Mouse (Mus musculus) intestine, postnatal 0 days (tissue): ENCODE data around the gene Zswim5. TPM values are rescaled to one million over a fixed set of nuclear protein-coding genes. Genes with fewer than 3 reads are reported as not detected.

Experiments
- ATAC-seq: fragments of 200-750 bp; cut with Nextera tagmentation; 2 replicates; pipeline ENCODE4 v1.8.0; 2017; ENCODE audit warnings: mild to moderate bottlenecking, moderate TSS enrichment, moderate library complexity
- H3K27ac ChIP-seq: fragments of 300-500 bp; sonication (generic); 2 replicates; pipeline ENCODE4 v1.5.1; 2014; ENCODE audit warnings: mild to moderate bottlenecking, low read depth, low read length, moderate library complexity
- H3K27me3 ChIP-seq: fragments of 300-500 bp; sonication (generic); replicated peaks from 2 replicates; pipeline ENCODE4 v1.6.1; 2014; ENCODE audit warnings: low read length, mixed read lengths; ENCODE audit not compliant: control insufficient read depth, insufficient read depth
- H3K36me3 ChIP-seq: fragments of 300-500 bp; sonication (generic); 2 replicates; pipeline ENCODE4 v1.6.1; 2014; ENCODE audit warnings: mild to moderate bottlenecking, moderate library complexity; ENCODE audit not compliant: control insufficient read depth, insufficient read depth
- H3K4me1 ChIP-seq: fragments of 300-500 bp; sonication (generic); replicated peaks from 2 replicates; pipeline ENCODE4 v1.6.1; 2014; ENCODE audit warnings: antibody characterized with exemption, low read length, mixed read lengths; ENCODE audit not compliant: control insufficient read depth, insufficient read depth
- H3K4me2 ChIP-seq: fragments of 300-500 bp; sonication (generic); replicated peaks from 2 replicates; pipeline ENCODE4 v1.6.1; 2014; ENCODE audit warnings: low read depth, mild to moderate bottlenecking, moderate library complexity
- H3K4me3 ChIP-seq: fragments of 300-500 bp; sonication (generic); 2 replicates; pipeline ENCODE4 v1.5.1; 2014; ENCODE audit warnings: low read depth, low read length
- H3K9ac ChIP-seq: fragments of 300-500 bp; sonication (generic); 2 replicates; pipeline ENCODE4 v1.6.1; 2014; ENCODE audit warnings: mild to moderate bottlenecking, low read depth, low read length
- H3K9me3 ChIP-seq: fragments of 300-500 bp; sonication (generic); 2 replicates; pipeline ENCODE4 v1.6.1; 2016; ENCODE audit warnings: mixed run types; ENCODE audit not compliant: control insufficient read depth
- CTCF ChIP-seq: sonication (generic); IDR thresholded peaks from 2 replicates; pipeline ENCODE4 v1.5.1; 2016; ENCODE audit warnings: low read depth, mild to moderate bottlenecking, control low read depth, antibody characterized with exemption, moderate library complexity
- WGBS: fragments of 180-500 bp; shearing (Covaris S2); extraction: QIAGEN DNeasy Blood & Tissue Kit; methylation state at CpG from one replicate; pipeline ENCODE4 v1.1.7; 2014; 5-methylcytosine and 5-hydroxymethylcytosine counted together
- polyA plus RNA-seq: library from polyadenylated mRNA; unstranded; fragments of >200 nt; fragmentation: Nextera tagmentation; extraction: Ambion mirVana; gene quantifications from 2 replicates; pipeline ENCODE4 v1.2.1, GENCODE M21; 2015

Gene Zswim5
- polyA plus RNA-seq, 1 experiment from 2014 or later: 1.9 TPM

DNA sequence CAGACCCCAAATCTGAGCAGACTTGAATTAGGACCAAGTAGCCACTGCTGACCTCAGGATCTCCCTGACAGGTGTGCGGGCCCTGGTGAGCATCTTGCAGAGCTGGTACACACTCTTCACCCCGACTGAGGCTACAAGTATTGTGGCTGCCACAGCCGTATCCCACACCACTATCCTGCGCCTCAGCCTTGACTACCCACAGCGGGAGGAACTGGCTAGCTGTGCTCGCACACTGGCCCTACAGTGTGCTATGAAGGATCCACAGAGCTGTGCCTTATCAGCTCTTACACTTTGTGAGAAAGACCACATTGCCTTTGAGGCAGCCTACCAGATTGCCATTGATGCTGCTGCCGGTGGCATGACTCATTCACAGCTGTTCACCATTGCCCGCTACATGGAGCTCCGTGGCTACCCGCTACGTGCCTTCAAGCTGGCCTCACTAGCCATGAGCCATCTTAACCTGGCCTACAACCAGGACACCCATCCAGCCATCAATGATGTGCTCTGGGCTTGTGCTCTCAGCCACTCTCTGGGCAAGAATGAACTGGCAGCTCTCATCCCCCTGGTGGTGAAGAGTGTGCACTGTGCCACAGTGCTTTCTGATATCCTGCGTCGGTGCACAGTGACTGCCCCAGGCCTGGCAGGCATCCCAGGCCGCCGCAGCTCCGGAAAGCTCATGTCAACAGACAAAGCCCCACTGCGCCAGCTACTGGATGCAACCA lies 109.4 kb downstream of the Zswim5 start:
- 63% methylated on average over 17 of the region's 17 CpGs for WGBS

DNA sequence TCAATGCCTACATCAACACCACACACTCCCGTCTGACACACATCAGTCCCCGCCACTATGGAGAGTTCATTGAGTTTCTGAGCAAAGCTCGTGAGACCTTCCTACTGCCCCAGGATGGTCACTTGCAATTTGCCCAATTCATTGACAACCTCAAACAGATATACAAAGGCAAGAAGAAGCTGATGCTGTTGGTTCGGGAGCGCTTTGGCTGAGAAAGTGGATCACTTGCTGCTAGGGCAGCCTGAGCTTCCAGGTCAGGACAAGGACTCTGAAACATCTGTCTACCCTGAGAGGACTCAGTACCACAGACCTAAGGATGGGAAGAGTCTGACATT lies 109.9 kb downstream of the Zswim5 start:
- H3K36me3 ChIP-seq: peaks cover 21% of the 10 kb centered on the region
- 0 out of 2 replicates have a peak, but pooled peaks cover 5% of the 10 kb centered on the region for H3K4me1 ChIP-seq
- no peak overlapping the region for H3K4me2 ChIP-seq
- no peak overlapping the region; the same call in 1 of the 2 replicates for H3K27ac ChIP-seq
- no peak for TF ChIP-seq CTCF
- 0 out of 2 replicates have a peak, but pooled peaks have one; percentile 1 for ATAC-seq
- WGBS: 82% methylated on average over 5 of the region's 5 CpGs
- no peak overlapping the region; the same call in 1 of the 2 replicates for H3K9ac ChIP-seq
- H3K9me3 ChIP-seq: no peaks in the 10 kb centered on the region
- no peaks in the 10 kb centered on the region for H3K27me3 ChIP-seq
- H3K4me3 ChIP-seq: no peak overlapping the region

More for the DNA sequence above, 109.4 kb downstream of the Zswim5 start:
- H3K27ac ChIP-seq: no peak overlapping the region
- no peak overlapping the region for H3K4me2 ChIP-seq
- 0 out of 2 replicates have a peak, but pooled peaks cover 5% of the 10 kb centered on the region for H3K4me1 ChIP-seq
- peak; percentile 89 for TF ChIP-seq CTCF
- no peak overlapping the region; the same call in 1 of the 2 replicates for H3K9ac ChIP-seq
- H3K27me3 ChIP-seq: no peaks in the 10 kb centered on the region
- H3K4me3 ChIP-seq: no peak overlapping the region
- ATAC-seq: peak; percentile 56
- no peaks in the 10 kb centered on the region for H3K9me3 ChIP-seq
- peaks cover 21% of the 10 kb centered on the region for H3K36me3 ChIP-seq

- Histone ChIP-seq H3K27ac (no peak overlapping the region), H3K27me3 (no peaks in the 10 kb centered on the region), H3K4me2 (no peak overlapping the region), H3K9me3 (no peaks in the 10 kb centered on the region), H3K4me3 (no peak overlapping the region), H3K36me3 (peaks cover 21% of the 10 kb centered on the region), H3K9ac (no peak overlapping the region), H3K4me1 (0 out of 2 replicates have a peak, but pooled peaks cover 5% of the 10 kb centered on the region)
- no peak for TF ChIP-seq CTCF
- no peak for ATAC-seq
- 80% methylated on average over 6 of the region's 6 CpGs for WGBS
Observed at GRCm38 (mm10) chr4:116989731-116990130, 112.6 kb downstream of the Zswim5 start.

- WGBS: 11% methylated on average over 7 of the region's 7 CpGs
- no peak overlapping the region for H3K9ac ChIP-seq
- TF ChIP-seq CTCF: peak; percentile 98
- no peaks in the 10 kb centered on the region for H3K27me3 ChIP-seq
- no peak overlapping the region for H3K4me2 ChIP-seq
- no peak for ATAC-seq
- peaks cover 9% of the 10 kb centered on the region for H3K4me1 ChIP-seq
- H3K27ac ChIP-seq: no peak overlapping the region
- peaks cover 21% of the 10 kb centered on the region for H3K36me3 ChIP-seq
- H3K4me3 ChIP-seq: no peak overlapping the region
- H3K9me3 ChIP-seq: no peaks in the 10 kb centered on the region
Observed at GRCm38 (mm10) chr4:116991366-116991765, 114.2 kb downstream of the Zswim5 start.

- Histone ChIP-seq H3K9ac (peak within 1 kb of the TSS; percentile 88), H3K27ac (peak within 1 kb of the TSS; percentile 98), H3K4me3 (peak within 1 kb of the TSS; percentile 96), H3K9me3 (no peaks in the 10 kb centered on the region), H3K27me3 (no peaks in the 10 kb centered on the region), H3K36me3 (peaks cover 43% of the 10 kb centered on the region), H3K4me2 (peak within 1 kb of the TSS; percentile 95), H3K4me1 (peaks cover 4% of the 10 kb centered on the region)
- TF ChIP-seq CTCF: no peak
- WGBS: 2% methylated on average over 38 of the region's 38 CpGs
- ATAC-seq: peak; percentile 76
Observed at GRCm38 (mm10) chr4:116993672-116994621, 116.8 kb downstream of the Zswim5 start, which contains the start of gene Urod. Gene Urod (minus strand): TSS chr4:116994413.
